ENCODE assay signal across 13 mouse cellular contexts in the genomic region with DNA sequence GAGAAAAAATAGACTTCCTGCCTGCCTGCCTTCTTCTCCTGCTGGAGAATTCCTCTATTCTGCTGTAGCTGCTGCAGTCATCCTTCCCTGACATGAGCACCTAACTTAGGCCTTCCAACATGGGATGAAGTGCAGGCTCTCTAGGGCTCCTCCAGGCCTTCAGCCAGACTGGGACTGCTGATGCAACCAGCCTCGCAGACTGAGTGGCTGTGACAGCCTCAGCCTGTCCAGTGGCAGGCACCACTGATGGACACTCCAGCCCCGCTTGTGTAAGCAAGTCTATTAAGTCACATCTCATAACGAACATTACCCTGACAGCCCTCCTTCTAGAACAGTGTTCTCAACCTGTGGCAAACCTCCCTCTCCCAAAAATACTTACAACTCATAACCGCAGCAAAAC.
"Had no signal": no experiment of that assay in that cellular context is flagged by ENCODE, and none has a peak within 500 bp of the region (broad histone marks: within the 10 kb centered on the region; RNA-seq: fewer than 3 reads in every experiment).

No protein-coding gene starts in this region.

- H3K4me3 ChIP-seq: intestine, embryonic 15.5 days; kidney, embryonic 15.5 days; liver, embryonic 15.5 days had no signal

- DNase-seq: kidney, adult 11 months; kidney, adult 8-10 months; kidney, postnatal 10 days; kidney, postnatal 4 days; layer of hippocampus, adult 9-11 months; midbrain, embryonic 14.5 days; thymus, postnatal 25 days had no signal

- H3K27ac ChIP-seq: intestine, embryonic 15.5 days; kidney, embryonic 15.5 days; liver, embryonic 15.5 days; stomach, postnatal 0 days had no signal

- H3K36me3 ChIP-seq: intestine, embryonic 15.5 days; kidney, embryonic 15.5 days; liver, embryonic 15.5 days had no signal

- H3K4me2 ChIP-seq: intestine, embryonic 15.5 days; kidney, embryonic 15.5 days; liver, embryonic 11.5 days; liver, embryonic 15.5 days; midbrain, embryonic 11.5 days had no signal

- ATAC-seq: intestine, embryonic 15.5 days had no signal

- H3K9me3 ChIP-seq: intestine, embryonic 15.5 days; kidney, embryonic 15.5 days; liver, embryonic 15.5 days had no signal

- H3K9ac ChIP-seq: intestine, embryonic 15.5 days; kidney, embryonic 15.5 days; liver, embryonic 15.5 days had no signal

- H3K27me3 ChIP-seq: intestine, embryonic 15.5 days; kidney, embryonic 15.5 days; liver, embryonic 15.5 days had no signal
